Mouse (Mus musculus) midbrain, embryonic 13.5 days (tissue): ENCODE data around the gene Gm11733. TPM values are rescaled to one million over a fixed set of nuclear protein-coding genes. Genes with fewer than 3 reads are reported as not detected.

Experiments
- polyA plus RNA-seq: library from polyadenylated mRNA; unstranded; fragments of >200 nt; fragmentation: Nextera tagmentation; extraction: Ambion mirVana; gene quantifications from 2 replicates; pipeline ENCODE4 v1.2.1, GENCODE M21; 2015

The Gm11733 gene
- polyA plus RNA-seq, 1 experiment from 2014 or later, result not detected

Other genes starting within 250 kb of the Gm11733 start
- gene Tnrc6c, start 169.9 kb downstream of the Gm11733 start, polyA plus RNA-seq, result 30.3 and 31.7 TPM in 2 replicates